Mouse (Mus musculus): ENCODE measurements around the gene Mroh3.

Mroh3 gene

GRCm38 (mm10) chr1:136149702-136150101 lies 62.9 kb downstream of the Mroh3 start:
- peak; percentile 84 for DNase-seq

GRCm38 (mm10) chr1:136143514-136143913 lies 69.1 kb downstream of the Mroh3 start:
- no peak for DNase-seq

DNA sequence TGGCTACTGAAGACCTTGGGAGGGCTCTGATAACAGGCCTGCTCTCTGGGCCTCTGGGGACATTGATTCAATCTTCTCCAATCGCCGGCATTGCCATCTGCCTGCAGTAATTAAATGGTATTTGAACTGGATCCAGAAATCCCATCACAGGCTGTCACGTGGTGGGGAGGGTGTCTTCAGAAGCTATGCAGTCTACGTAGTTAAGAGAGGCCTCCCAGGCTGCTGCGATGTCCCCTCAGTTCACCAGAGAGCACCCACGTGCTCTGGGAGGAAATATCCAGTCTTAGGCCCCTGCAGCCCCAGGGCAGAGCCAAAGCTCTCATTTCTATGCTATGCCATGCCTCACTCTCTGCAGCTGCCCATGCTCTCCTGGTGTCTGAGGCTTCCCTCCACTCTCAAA lies 70.3 kb downstream of the Mroh3 start:
- DNase-seq, result peak; percentile 88

DNA sequence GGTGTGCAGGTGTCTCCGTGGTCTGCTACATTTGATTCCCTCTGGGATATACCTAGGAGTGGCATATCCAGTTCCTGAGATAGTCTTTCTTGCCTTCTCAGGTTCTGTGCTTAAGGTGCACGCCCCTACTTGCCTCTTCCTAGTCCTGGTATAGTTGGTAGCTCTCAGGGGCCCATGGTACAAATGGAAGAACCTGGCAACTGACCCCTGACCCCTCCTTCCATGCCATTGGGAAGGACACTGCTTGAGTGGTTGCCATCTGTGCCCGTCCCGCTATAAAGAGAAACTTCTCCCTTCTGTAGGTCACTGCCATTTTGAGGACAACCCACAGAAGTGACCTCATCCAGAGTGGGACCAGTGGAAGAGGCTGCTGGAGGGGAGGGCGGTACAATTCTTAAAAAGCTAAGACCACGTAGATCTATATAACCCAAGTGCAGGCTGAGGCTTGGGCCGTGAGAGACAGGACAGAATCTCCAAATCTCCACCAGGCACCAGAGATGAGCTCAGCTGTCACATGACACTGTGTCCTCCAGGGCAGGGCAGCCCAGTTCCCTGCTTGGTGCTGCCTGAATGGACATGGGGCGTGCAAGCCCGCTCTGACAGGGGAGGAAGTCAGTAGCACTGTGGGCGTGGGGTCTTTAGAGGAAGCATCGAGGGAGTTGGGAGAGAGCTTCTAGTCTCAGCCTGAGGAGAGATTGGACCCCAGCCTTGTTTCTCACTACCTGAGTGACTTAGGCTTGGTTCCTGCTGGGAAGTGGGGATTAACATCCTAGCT lies 71.3 kb downstream of the Mroh3 start:
- peak; percentile 98 for DNase-seq

DNA sequence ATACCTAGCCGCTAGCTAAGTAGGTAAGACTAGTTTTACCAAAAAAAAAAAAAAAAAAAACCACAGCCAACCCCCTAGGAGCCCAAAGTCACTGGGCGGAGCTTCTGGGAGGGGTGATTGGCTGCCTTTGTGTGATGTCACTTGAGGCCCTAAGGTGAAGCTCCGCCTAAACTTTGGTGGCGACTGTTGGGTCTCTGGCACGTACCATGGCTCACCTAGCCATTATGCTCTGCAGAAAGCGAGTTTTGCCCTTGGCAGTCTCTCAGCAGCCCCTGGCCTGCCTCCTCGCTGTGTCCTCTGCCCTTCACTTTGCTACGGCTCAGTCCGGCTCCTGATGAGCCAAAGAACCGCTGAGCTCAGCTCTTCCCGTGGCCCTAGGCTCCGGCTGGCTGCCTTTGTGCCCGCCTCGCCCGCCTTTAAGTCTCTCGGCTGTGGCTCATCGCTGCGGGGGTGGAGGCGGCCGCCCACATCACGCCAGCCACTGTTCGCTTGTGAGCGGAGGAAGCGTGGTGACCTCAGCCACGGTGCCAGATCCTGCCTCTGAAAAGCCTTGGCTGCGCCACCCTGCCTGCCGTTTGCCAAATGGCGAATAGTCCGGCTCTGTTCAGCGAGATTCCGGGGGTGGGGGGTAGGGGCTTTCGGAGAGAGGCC lies 72.5 kb downstream of the Mroh3 start:
- DNase-seq, result peak; percentile 98

GRCm38 (mm10) chr1:136138191-136138830 lies 74.3 kb downstream of the Mroh3 start:
- DNase-seq, result no peak

- DNase-seq, result peak; percentile 92
These were observed 75.1 kb downstream of the Mroh3 start for GRCm38 (mm10) chr1:136137575-136137974.

- peak; percentile 91 for DNase-seq
These were observed 75.5 kb downstream of the Mroh3 start for GRCm38 (mm10) chr1:136137071-136137531.

DNA sequence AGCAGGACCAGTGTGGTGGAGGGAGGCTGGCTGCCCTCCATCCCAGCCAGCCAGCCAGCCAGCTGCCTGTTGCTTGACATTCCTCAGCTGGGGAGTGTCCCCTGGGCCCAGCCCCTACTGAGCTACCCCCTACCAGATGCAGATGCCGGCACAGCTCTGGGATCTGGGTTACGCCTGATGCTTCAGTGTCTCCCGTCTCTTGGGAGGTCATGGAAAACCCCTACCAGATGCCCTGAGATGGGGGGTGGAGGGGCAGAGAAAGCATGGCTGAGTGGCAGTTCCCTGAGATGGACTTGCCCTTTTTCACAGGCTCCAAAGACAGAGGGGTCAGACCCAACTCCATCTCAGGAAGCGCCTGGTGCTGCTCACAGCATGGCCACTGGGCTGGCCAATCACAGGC lies 76.1 kb downstream of the Mroh3 start:
- peak; percentile 94 for DNase-seq

GRCm38 (mm10) chr1:136135777-136136444 lies 76.7 kb downstream of the Mroh3 start:
- no peak for DNase-seq

DNA sequence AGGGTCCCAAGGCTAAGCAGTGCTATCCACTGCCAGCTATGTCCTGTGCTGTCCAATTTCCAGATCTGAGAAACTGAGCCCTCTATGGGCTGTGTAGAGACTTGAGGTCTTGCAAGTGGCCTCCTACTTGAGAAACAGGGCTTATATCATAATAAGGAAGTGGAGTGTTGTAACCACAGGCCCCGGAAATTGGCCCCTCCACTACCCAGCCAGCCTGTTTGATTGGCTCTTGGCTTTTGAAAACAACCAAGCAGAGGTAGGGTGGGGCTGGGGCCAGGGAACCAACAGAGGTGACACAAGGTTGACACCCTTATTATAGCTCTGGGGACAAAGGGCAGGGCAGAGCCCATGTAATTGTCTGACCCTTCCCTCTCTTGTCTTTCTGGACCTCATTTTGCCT lies 77.6 kb downstream of the Mroh3 start:
- peak; percentile 98 for DNase-seq

DNA sequence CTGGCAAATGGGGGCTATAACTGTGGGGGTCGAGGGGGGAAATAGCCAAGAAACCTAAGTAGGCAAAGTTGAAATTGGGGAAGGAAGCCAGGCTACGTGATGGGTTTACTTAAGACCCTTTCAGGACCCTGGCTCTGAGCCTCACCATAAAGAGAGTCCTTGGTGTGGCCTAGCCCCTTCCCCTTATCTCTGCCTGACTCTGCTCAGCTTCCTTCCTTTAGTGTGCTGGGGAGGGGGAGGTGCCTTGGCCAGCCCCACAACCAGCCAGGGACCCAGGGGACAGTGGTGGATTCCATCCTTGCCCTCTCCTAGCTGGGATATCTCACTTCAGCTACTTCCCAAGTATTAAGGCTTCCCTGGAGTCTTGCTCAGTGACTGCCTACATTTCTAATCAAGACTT lies 78.1 kb downstream of the Mroh3 start:
- DNase-seq, result no peak

- peak; percentile 95 for DNase-seq
These were observed 78.9 kb downstream of the Mroh3 start for GRCm38 (mm10) chr1:136133570-136134240.

DNA sequence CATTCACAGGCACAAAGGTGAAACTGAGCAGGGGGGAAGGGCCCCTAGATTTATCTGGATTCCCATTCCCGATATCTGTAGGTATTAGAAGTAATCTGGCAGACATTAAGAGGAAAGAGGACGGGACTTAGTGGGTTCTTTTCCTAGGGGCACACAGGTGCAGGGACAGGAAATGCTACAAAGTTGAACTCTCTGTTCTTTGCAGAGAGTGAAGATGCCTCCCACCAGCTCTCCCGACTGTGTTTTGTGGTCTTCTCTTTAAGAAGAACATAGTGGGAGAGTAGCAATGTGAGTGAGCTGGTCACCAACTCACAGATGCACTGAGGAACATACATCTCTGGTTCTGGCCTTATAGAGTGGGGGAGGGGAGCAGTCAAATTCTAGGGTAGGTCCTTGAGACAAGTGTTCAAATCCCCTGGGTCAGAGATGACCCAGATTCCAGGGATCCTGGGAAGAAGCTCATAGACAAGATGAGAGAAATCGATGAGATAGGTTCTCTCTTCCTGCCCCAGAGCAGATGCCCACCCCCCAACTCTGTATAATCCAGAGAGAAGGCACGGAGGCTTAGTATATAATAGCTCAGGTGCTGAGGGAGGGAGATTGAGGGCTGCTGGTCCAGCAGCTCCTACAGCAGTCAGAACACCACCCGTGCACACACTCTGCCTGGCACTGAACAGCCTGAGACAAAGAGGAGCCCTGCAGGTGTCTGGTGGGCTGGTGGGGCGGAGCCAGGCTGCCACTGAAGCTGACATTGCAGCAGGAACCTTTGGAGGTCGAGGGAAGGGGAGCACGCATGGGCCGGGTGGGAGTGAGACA lies 80.0 kb downstream of the Mroh3 start:
- no peak for DNase-seq
